Mouse (Mus musculus) liver, postnatal 0 days (tissue): Measurements from ENCODE around the gene Foxn3.

ENCODE experiments used
- CTCF ChIP-seq: sonication (generic); IDR thresholded peaks from 2 replicates; pipeline ENCODE4 v1.5.1; 2016; ENCODE audit warnings: antibody characterized with exemption, low read depth
- EP300 ChIP-seq: IDR thresholded peaks from 2 replicates; pipeline ENCODE4 v1.6.1; 2016; ENCODE audit warnings: antibody characterized with exemption, low read depth, mild to moderate bottlenecking

- TF ChIP-seq CTCF (no peak), EP300 (no peak)
Observed at GRCm38 (mm10) chr12:99254436-99254835, 308.9 kb downstream of the Foxn3 start.
